Mouse (Mus musculus): Measurements from ENCODE around the gene Smarcad1. TPM values are rescaled to one million over a fixed set of nuclear protein-coding genes. Genes with fewer than 3 reads are reported as not detected.
"Not testable (repeated sequence)": the region's sequence is repeated elsewhere in the genome, so short reads cannot be mapped to it uniquely, and the experiment has no call there.

The Smarcad1 gene
- total RNA-seq (2022) = 10 to 100 TPM; 35.1 to 47.1 (median 41.9) TPM

DNA sequence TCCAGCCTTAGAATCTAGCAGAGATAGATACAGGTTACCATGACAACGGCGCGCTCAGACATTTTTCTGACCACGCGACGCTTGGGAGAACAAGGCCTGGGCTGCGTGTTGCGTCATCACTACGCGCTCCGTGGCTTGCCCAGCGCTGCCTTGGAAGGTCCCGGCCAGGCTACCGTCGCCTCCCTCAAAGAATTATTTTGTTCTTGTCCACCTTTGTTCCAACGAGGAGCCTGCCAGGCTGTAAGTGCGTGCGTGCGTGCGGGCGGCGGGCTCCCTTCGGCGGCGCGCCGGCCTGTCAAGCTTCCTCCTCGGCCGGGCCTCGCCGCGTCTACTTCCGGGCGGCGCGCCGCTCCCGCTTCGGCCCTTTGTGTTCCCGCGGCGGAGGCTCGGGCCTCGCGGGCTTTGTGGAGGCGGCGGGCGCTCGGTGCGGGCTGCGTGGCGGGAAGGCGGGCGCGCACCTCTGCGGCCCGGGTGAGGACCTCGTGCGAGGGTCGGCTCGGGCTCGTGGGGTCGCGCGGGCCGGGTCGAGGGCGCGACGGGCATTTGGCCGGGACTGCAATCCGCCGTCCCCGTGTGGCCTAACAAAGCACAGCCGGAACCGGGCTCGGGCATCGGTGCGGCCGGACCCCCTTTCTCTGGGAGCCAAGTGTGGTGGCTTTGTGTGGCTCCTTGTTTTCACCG is at the start of gene Smarcad1:
Gene Smarcad1, plus strand, starts transcription at position 93 of the 681 bp plus-strand sequence.
- peak; percentile 94 to 96 for DNase-seq (ENCODE audit: low spot score in 2 of 2)

DNA sequence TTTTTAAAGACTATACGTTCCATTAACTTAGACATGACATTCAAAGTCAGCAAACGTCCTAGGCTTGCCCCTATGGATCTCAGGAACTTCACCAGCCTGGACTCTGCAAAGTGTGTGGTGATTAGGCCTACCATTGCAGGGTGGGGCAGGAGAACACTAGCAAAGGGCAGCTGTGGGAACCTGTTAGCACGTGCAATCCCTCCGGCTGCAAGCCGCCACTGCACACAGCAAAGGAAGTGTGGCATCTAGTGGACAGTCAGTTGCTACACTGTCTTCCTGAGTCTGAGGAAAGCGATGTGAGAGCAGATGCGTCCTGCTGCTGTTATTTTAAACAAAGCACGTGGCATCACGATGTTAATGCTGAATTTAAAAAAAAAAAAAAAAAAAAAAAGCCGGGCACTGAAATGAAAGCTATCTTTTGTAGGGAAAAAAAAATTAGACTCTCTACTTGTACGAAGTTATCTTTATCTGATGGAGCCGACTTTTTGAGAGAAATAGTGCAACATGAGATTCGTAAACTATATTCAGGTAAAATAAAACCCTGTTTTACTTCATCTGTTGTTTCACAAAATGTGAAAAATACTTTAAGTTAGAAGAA is 45.5 kb upstream of the Smarcad1 start:
- DNase-seq (ENCODE audit: low spot score in 2 of 2) = peak in 1 of 2 experiments; percentile 3

- no peak for DNase-seq (ENCODE audit: low spot score in 2 of 2)
Observed at GRCm38 (mm10) chr6:64997805-64998204, 44.6 kb upstream of the Smarcad1 start.

- not testable (repeated sequence) for DNase-seq (ENCODE audit: low spot score in 2 of 2)
Observed at GRCm38 (mm10) chr6:65000757-65001156, 41.6 kb upstream of the Smarcad1 start.

- DNase-seq (ENCODE audit: low spot score in 2 of 2) = no peak
Observed at GRCm38 (mm10) chr6:65002196-65002595, 40.2 kb upstream of the Smarcad1 start.

- no peak for DNase-seq (ENCODE audit: low spot score in 2 of 2)
Observed at GRCm38 (mm10) chr6:65008836-65009235, 33.5 kb upstream of the Smarcad1 start.

DNA sequence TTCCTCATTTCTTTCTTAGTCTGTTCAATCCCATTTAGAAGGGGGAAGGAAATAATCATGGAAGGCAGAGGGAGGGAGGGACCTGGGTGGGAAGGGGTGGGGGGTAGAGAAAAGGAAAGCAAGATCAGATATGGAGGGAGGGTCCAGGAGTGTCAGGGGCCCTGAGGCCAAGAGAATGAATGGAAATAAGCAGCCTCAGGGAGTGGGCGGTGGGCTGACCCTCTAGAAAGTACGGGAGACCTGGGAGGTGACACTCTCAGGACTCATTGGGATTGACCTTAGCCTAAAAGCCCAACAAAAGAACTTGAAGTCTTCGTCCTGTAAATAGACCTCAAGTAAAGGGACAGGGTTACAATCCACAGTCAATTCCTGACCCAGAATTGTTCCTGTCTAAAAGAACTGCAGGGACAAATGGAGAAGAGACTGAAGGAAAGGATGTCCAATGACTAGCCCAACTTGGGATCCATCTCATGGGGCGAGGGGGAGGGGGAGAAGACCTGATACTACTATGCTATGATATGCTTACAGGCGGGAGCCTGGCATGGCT is 30.9 kb upstream of the Smarcad1 start:
- no peak for DNase-seq (ENCODE audit: low spot score in 2 of 2)

DNA sequence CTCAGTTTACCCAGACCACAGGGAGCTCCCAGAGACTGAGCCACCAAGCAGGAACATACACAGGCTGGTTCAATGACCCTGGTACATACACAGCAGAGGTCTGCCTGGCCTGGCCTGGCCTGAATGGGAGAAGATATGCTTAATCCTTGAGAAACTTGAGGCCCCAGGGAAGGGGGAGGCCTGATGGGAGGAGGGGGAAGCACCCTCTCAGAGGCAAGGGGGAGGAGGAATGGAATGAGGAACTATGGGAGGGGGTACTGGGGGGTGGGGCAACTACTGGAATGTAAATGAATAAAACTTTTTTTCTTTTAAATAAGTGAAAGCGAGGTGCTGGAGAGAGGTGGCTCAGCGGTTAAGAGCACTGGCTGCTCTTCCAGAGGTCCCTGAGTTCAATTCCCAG is 30.2 kb upstream of the Smarcad1 start:
- DNase-seq (ENCODE audit: low spot score in 2 of 2) = no peak

DNA sequence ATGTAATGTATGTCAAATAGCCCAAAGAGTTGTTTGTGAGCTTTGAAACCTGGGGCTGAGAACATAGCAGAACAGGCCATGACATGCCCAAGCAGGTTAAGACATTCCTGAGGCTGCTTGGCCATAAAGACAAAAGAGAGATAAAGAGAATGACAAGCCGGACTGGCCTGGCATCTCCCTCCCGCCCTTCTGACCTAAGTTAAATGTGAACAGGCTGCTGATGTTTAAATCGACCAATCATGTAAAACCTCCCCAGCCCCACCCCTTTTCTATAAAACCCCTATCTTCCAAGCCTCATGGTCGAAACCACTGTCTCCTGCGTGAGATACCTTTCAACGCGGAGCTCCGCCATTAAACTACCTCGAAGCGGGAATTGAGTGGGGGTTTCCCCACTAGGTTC is 24.8 kb upstream of the Smarcad1 start:
- no peak for DNase-seq (ENCODE audit: low spot score in 2 of 2)

DNA sequence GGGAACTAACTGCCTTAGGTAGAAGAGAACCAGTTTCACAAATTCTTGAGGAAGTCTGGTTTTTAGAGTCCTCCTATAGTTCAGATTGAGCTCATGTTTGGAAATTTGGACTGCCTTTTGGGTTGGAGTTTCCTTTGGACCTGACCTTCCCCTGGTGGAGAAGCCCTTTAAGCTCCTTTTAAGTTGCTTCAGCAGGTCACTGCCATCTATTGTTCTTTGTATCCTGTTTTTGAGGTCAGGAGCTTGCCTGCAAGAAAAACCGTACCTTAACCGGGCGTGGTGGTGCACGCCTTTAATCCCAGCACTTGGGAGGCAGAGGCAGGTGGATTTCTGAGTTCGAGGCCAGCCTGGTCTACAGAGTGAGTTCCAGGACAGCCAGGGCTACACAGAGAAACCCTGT is 23.4 kb upstream of the Smarcad1 start:
- DNase-seq (ENCODE audit: low spot score in 2 of 2) = not testable (repeated sequence)

DNA sequence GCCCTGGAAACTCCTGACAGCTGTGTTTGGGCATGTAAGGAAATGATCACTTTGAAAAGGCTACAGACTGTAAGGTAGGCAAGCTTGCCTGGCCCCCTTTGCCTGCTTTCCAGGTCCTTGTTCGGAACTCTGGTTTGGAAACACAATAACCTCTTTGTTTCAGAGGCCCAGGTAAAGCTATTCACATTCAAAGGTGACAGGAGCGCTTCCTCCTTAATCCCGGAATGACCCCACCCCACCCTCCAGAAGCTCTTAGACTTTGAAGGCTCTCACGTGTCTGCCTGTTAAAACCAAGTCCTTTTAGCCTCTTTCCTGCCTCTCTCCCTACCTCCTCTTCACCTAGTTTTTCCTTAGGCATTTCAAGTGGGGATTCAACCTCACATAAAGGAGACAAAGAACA is 20.5 kb upstream of the Smarcad1 start:
- no peak for DNase-seq (ENCODE audit: low spot score in 2 of 2)

- no peak for DNase-seq (ENCODE audit: low spot score in 2 of 2)
Observed at GRCm38 (mm10) chr6:65023053-65023452, 19.3 kb upstream of the Smarcad1 start.

DNA sequence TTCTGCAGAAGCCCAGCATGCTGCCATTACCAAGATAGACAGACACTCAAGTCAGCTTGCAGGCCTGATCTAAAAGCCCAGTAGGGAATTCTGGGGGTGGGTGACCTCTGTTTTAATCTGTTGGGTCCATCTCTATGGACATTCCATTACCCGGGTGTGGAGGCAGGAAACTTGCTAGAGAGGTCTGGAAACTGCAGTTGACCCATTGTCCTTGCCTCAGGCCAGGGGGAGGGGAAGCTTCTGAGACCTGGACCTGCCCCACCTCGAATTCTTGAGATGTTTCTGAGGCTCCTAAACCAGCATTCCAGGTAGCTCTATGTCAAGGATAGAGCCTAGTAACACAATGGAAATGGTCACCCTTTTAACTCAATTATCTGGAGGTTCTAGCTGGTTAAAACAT is 17.7 kb upstream of the Smarcad1 start:
- no peak for DNase-seq (ENCODE audit: low spot score in 2 of 2)

- no peak for DNase-seq (ENCODE audit: low spot score in 2 of 2)
Observed at GRCm38 (mm10) chr6:65025130-65025529, 17.3 kb upstream of the Smarcad1 start.

- no peak for DNase-seq (ENCODE audit: low spot score in 2 of 2)
Observed at GRCm38 (mm10) chr6:65034661-65035060, 7.7 kb upstream of the Smarcad1 start.

- DNase-seq (ENCODE audit: low spot score in 2 of 2) = no peak
Observed at GRCm38 (mm10) chr6:65035469-65035868, 6.9 kb upstream of the Smarcad1 start.

DNA sequence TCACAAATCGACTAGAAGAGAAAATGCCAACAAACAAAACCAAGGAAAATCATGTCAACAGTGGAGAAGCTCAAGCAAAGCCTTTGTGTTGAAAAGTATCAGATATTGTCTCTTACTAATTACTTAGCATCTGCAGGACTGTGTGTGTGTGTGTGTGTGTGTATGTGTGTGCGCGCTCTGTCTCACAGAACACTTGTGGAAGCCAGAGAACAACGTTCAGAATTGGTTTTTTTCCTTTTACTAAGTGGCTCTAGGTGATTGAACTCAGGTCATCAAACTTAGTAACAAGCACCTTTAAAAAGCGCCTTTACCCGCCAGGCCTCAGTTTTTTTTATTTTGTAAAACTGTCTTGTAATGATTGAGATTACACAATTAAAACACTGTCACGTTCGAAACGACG is 451 bp upstream of the Smarcad1 start:
- DNase-seq (ENCODE audit: low spot score in 2 of 2) = no peak

- no peak for DNase-seq (ENCODE audit: low spot score in 2 of 2)
Observed at GRCm38 (mm10) chr6:65043241-65043640, 858 bp downstream of the Smarcad1 start.

DNA sequence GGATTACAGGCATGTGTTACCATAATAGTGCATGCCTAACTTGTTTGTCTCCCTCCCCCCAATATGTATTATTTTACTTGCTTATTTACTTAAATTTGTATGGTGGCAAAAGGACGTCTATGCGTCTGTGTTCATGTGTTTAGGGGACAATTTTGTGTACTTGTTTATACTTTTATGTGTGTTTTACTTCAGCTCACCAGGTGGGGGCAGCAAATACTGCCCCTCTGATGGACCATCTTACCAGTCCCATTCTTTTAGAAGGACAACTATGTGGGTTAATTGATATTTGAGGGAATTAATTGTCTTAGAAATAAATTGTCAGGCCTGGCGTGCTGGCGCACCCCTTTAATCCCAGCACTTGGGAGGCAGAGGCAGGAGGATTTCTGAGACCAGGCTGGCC is 6.7 kb downstream of the Smarcad1 start:
- DNase-seq (ENCODE audit: low spot score in 2 of 2) = no peak

DNA sequence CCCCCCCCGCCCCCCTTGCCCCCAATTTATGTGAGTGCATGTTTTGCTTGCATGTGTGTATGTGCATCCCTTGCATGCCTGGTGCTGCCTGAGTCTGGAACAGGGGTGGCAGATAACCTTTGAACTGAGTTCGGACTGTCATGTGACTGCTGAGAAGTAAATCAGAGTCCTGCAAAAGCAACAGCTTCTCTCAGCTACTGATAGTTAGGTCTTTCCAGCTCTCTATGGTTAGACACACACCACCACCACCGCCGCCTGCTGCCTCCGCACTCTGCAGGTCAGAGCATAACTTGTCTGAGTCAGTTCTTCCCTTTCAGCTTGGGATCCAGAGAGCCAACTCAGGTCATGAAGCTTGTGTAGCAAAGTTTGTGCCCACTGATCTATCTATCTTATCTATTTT is 14.2 kb downstream of the Smarcad1 start:
- DNase-seq (ENCODE audit: low spot score in 2 of 2) = no peak

- not testable (repeated sequence) for DNase-seq (ENCODE audit: low spot score in 2 of 2)
Observed at GRCm38 (mm10) chr6:65057137-65057536, 14.8 kb downstream of the Smarcad1 start.

- DNase-seq (ENCODE audit: low spot score in 2 of 2) = no peak
Observed at GRCm38 (mm10) chr6:65061049-65061448, 18.7 kb downstream of the Smarcad1 start.

DNA sequence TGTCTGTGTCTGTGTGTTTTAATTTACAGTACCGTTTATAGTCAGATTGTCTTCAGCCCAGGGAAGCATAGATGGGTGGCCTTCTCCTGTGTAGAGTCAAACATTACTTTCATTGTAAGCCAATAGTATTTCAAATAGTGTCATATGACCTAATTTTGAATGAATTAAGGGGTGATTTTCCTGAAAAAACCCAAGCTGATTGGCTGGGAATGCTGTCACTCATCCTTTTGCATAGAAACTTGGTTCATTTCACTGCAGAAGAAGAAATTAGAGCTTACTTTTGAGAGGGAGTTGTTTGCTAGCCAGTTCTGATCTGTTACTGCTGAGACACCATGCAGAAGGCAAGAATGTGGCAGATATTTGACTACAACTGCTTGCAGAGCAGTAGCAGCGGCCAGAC is 32.8 kb downstream of the Smarcad1 start:
- peak; percentile 19 for DNase-seq (ENCODE audit: low spot score in 2 of 2)
